Mouse (Mus musculus): ENCODE results near the gene Gatad2a.
"Not testable (repeated sequence)": the region's sequence is repeated elsewhere in the genome, so short reads cannot be mapped to it uniquely, and the experiment has no call there.

Gatad2a gene

GRCm38 (mm10) chr8:69996589-69997285, 553 bp upstream of the Gatad2a start:
- DNase-seq (ENCODE audit: extremely low read depth, low read depth, low spot score): no peak

DNA sequence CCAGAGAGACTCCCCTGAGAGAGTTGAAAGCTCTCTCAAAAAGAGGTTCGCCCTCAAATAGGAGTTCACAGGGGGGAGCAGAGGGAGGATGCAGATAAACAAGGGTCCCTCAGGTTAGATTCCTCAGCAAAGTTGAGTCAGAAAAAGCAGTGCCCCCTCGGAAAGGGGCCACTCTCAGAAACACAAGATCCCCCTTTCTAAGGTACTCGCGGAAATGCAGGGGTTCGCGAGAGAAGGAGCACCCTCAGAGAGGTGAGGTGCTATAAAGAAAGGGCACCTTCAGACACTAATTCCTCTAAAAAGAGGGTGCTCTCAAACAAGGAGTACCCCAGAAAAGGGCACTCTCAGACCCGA, 785 bp downstream of the Gatad2a start:
- DNase-seq (ENCODE audit: extremely low read depth, low read depth, low spot score): no peak

GRCm38 (mm10) chr8:69988936-69989335, 7.2 kb downstream of the Gatad2a start:
- DNase-seq (ENCODE audit: extremely low read depth, low read depth, low spot score): not testable (repeated sequence)

DNA sequence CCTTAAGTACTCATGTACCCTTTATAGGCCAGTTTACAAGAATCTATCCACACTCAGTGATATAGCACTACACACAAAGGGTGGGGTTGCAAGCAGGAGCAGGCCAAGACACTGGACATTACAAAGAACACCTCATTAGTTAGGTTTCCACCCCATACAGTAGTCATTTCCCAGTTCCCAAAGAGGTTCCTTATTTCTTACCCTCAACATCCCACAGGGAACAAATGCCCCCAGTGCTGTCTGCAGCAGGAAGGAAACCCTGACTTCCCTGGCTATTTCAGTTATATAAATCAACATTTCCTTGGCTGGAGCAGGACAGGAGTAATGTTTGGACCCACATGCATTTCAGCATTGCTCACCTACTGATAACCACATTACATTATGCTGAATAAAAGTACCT, 8.4 kb downstream of the Gatad2a start:
- no peak for DNase-seq (ENCODE audit: extremely low read depth, low read depth, low spot score)

DNA sequence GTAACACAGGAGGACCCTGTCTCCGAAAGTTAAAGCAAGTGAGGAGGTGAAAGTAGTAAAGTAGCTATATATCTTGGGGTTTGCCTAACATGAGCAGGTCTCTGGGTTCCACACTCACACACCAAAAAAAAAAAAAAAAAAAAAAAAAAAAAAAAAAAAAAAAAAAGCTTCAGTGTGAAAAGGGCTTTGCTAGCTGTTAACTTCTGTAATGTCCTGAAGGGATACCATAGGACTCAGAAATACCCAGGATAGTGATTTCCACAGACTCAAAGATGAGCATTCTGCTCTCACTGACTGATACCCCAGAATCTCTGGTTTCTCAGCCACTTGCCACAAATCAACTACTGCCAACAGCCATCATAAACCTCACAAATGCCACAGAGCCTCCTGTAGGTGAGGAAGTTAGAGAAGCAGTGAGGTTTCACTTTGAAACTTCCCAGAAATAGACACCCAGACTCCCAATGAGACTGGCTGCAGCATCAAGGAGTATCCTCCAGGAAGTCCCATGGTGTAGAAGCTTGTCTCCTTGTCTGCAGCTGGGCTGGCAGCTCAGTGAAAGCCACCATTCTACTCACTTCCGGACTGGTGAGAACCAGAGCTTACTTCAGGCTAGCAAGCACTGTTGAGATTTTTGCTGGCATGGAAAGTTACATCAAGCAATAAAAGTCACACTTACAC, 11.2 kb downstream of the Gatad2a start:
- no peak for DNase-seq (ENCODE audit: extremely low read depth, low read depth, low spot score)

GRCm38 (mm10) chr8:69978456-69978855, 17.7 kb downstream of the Gatad2a start:
- no peak for DNase-seq (ENCODE audit: extremely low read depth, low read depth, low spot score)

DNA sequence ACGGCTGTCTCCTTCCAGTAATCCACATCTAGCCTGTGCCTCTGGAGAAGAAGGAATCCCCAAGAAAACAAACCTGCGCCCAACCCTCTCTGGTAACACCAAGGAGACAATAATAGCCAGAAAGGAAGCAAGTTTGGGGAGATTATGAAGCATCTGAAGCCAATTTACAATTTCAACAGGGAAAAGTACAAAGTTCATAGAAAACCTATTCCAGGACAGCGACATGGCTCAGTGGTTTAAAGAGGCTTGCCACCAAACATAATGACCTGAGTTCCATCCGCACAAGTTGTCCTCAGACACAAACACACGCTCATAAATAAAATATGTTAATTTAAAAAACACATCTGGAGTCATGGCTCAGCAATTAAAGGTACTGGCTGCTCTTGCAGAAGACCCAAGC, 21.4 kb downstream of the Gatad2a start:
- DNase-seq (ENCODE audit: extremely low read depth, low read depth, low spot score): no peak

DNA sequence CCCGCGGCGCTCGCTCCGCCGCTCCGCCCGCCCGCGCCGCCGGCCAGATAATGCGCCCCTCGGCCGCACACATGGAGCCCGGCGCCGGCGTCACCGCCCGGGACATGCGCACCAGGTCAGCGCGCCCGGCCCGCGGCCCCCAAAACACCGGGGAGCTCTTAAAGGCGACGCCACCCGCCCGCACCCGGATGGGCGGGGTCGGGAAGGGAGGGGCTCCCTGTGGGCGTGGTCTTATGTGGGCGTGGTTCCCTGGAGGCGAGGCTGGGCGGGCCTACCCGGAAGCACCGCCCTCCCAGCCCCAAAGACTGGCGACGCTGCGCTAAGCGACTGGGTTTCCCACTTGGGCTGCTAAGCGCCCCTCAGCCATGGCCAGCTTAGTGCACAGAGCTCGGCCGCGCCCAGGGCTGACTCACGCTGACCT, 22.0 kb downstream of the Gatad2a start:
- no peak for DNase-seq (ENCODE audit: extremely low read depth, low read depth, low spot score)

- no peak for DNase-seq (ENCODE audit: extremely low read depth, low read depth, low spot score)
Measured at GRCm38 (mm10) chr8:69973442-69974161, 22.6 kb downstream of the Gatad2a start.

- no peak for DNase-seq (ENCODE audit: extremely low read depth, low read depth, low spot score)
Measured at GRCm38 (mm10) chr8:69973063-69973441, 23.1 kb downstream of the Gatad2a start.

GRCm38 (mm10) chr8:69970880-69971279, 25.3 kb downstream of the Gatad2a start:
- DNase-seq (ENCODE audit: extremely low read depth, low read depth, low spot score): peak; percentile 71

DNA sequence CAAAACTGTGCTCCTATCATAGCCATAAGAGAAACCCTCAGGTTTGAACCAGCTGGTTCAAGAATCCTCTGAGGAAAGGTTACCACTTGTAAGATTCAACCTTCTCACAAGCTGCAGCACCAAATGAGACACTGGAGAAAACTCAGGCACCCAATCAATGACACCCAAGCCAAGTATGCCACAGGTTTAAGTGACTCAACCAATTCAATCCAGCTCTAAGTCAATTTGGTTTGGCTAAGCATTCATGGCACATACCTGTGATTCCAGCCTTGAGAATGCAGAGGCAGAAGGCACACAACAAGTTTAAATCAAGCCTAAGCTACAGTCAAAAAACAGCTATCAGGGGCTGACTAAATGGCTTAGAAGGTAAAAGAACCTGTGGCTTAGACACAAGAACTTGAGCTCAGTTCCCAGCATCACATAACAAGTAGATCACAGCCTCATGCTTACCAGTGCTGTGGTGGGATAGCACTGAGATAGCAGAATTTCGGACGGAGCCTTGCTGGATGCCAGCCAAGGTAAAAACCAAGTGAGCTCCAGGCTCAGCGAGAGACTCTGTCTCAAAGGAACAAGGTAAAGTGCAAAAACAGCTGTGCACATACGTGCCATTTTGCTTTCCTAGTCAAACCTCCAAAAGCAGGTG, 28.8 kb downstream of the Gatad2a start:
- DNase-seq (ENCODE audit: extremely low read depth, low read depth, low spot score): no peak

DNA sequence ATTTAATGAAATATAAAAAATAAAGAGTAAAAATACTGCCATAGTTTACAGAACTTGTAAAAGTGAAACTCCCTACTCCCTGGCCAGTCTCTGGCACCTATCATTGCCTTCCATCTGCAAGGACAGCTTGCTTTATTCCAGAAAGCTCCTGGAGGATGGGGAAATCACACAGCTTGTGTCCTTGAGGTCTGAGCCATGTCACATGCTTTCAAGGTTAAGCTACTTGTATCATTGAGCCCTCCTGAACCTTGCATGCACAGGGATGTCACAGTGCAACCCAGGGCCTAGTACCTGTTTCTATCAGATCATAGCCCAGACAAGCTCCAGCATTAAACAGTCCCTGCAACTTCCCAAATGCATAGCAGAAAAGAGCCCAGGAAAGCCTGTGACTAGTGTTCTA, 36.9 kb downstream of the Gatad2a start:
- DNase-seq (ENCODE audit: extremely low read depth, low read depth, low spot score): no peak

DNA sequence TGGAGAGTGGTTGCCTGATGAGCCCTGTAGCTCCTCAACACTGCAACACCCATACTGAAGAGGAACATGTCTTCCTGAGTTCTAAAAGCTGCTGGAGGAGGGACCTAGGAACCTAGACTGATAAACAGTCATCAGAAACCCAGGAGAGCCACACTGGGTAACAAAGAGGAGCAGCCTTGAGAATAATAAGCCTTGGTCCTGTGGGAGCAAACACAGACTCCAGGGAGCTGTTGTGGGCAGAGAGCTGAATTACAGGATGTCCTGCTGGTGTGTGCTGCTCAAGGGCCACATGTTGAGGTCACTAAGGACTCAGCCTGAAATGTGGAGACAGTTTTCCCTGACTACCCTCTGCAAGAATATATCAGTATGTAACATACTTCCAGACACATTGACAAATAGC, 38.3 kb downstream of the Gatad2a start:
- DNase-seq (ENCODE audit: extremely low read depth, low read depth, low spot score): no peak

- no peak for DNase-seq (ENCODE audit: extremely low read depth, low read depth, low spot score)
Measured at GRCm38 (mm10) chr8:69957419-69957818, 38.8 kb downstream of the Gatad2a start.

DNA sequence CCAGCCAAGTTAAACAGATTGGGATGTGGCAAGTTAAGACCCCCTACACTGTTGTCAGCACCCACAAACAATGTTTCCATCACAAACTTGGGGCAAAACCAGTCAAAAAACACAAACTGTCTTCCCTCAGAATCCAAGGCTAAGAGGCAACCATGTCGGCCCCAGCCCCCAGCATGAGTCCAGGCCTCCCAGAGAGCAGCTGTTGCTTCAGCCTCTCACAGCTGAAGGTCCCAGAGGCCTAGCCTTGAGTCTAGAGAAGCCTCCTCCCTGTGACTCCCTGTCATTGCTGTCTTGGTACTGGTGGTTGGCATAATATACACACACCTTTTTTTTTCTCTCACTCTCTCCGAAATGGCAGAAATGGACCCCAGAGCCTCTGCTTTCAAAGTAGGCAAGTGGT, 39.5 kb downstream of the Gatad2a start:
- DNase-seq (ENCODE audit: extremely low read depth, low read depth, low spot score): no peak

GRCm38 (mm10) chr8:69954642-69955041, 41.5 kb downstream of the Gatad2a start:
- DNase-seq (ENCODE audit: extremely low read depth, low read depth, low spot score): no peak

- no peak for DNase-seq (ENCODE audit: extremely low read depth, low read depth, low spot score)
Measured at GRCm38 (mm10) chr8:69954213-69954612, 42.0 kb downstream of the Gatad2a start.

- no peak for DNase-seq (ENCODE audit: extremely low read depth, low read depth, low spot score)
Measured at GRCm38 (mm10) chr8:69950300-69950699, 45.9 kb downstream of the Gatad2a start.

GRCm38 (mm10) chr8:69942495-69942894, 53.7 kb downstream of the Gatad2a start:
- DNase-seq (ENCODE audit: extremely low read depth, low read depth, low spot score): not testable (repeated sequence)

DNA sequence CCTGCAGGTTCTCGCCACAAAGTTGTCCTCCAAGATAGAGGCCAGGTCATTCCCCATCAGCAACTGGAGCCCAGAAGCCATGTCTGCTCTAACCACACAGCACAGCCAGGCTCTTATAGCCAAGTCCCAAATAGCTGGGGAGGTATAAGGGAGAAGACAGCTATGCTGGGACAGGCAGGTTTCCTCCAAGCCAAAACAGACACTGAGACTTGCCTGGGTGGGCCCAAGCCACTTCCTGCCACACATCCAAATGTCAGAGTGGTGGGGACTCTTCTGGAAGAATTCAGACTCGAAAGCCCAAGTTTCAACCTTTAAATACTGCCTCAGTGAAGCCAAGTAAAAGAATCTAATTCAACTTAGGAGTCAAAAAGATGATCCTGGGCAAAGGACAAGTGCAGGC, 55.8 kb downstream of the Gatad2a start:
- no peak for DNase-seq (ENCODE audit: extremely low read depth, low read depth, low spot score)

GRCm38 (mm10) chr8:69939633-69940032, 56.6 kb downstream of the Gatad2a start:
- no peak for DNase-seq (ENCODE audit: extremely low read depth, low read depth, low spot score)
